8 mouse cellular contexts compared by ENCODE assay signal in the genomic region with DNA sequence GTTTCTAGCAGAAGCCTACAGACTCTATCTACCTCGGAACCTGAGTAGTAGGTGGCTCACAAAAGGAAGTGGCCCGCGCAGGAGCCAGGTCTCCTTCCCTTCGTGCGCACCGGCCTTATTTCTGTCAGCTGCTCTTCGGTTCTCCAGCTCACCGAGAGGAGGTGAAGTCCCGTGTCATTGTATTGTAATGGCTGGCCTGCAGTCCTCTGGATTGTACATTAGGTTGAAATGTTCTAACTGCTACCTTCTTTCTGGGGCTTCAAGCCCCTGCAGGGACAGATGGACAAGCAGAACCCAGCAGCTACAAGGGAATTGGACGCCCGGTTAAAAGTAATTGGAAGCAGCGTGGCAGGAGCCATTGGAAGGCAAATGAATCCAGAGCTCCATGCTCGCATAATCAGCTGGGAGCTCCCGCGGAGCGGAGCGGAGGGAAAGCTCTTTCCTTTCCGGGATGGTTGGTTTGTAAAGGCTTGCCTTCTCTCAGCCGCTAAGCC.
DNase-seq lines count a peak whose midpoint lies in the region; ATAC-seq and TF ChIP-seq lines count a peak whose summit lies in the region.

No protein-coding gene starts in this region.

- H3K27ac ChIP-seq in cerebellum, adult 2 months (ENCODE audit: insufficient read depth, low read length) = no peak overlapping the region
- peak overlapping the region; percentile 42; the same call in 1 of the 2 replicates for H3K27ac ChIP-seq in midbrain, embryonic 14.5 days (replicated peaks; ENCODE audit: low read depth, low read length)

- H3K27me3 ChIP-seq in cerebellum, adult 2 months (ENCODE audit: control insufficient read depth, insufficient read depth, low read length) = no peaks in the 10 kb centered on the region
- H3K27me3 ChIP-seq in midbrain, embryonic 14.5 days (ENCODE audit: control insufficient read depth, insufficient read depth, low read length) = 0 out of 2 replicates have a peak, but pooled peaks cover 6% of the 10 kb centered on the region

- TF ChIP-seq CTCF in cerebellum, adult 2 months (IDR thresholded peaks at IDR 0.05; ENCODE audit: borderline replicate concordance, insufficient read depth, low read depth, low read length) = no peak

- no peak overlapping the region; the same call in 1 of the 2 replicates for H3K9ac ChIP-seq in midbrain, embryonic 14.5 days (replicated peaks; ENCODE audit: low read length)

- 0 out of 2 replicates have a peak, but pooled peaks cover 4% of the 10 kb centered on the region for H3K4me1 ChIP-seq in cerebellum, adult 2 months (ENCODE audit: control insufficient read depth, insufficient read depth, low read length)
- peaks cover 5% of the 10 kb centered on the region; the same call in 1 of the 2 replicates for H3K4me1 ChIP-seq in midbrain, embryonic 14.5 days (ENCODE audit: control insufficient read depth, insufficient read depth, low read length)

- H3K4me2 ChIP-seq in midbrain, embryonic 14.5 days (ENCODE audit: low read length) = peak overlapping the region; percentile 55

- no peaks in the 10 kb centered on the region for H3K36me3 ChIP-seq in midbrain, embryonic 14.5 days (ENCODE audit: control insufficient read depth, insufficient read depth, low read length)

- no peak for ATAC-seq in midbrain, embryonic 14.5 days (ENCODE audit: low FRiP score, low TSS enrichment)

- H3K4me3 ChIP-seq in cerebellum, adult 2 months (replicated peaks; ENCODE audit: insufficient read depth, low read depth, low read length) = peak overlapping the region; percentile 32
- peak overlapping the region; percentile 16 for H3K4me3 ChIP-seq in midbrain, embryonic 14.5 days (replicated peaks; ENCODE audit: low read depth, low read length)

- peak; percentile 48 to 50 for DNase-seq in layer of hippocampus, postnatal 14 days (ENCODE audit: low spot score in 2 of 2)
- no peak for DNase-seq in layer of hippocampus, adult 11-12 months (ENCODE audit: low spot score)
- DNase-seq in cerebellum, adult 2 months = peak; percentile 57 to 58
- peak; percentile 48 for DNase-seq in forelimb bud, embryonic 11.5 days (ENCODE audit: low read depth, low spot score)
- DNase-seq in kidney, adult 18-20 months = peak; percentile 38
- peak; percentile 85 for DNase-seq in midbrain, embryonic 14.5 days
- DNase-seq in yolk sac, embryonic 10.5 days (ENCODE audit: low spot score) = no peak
- no peak for DNase-seq in gastrocnemius, postnatal 25 days

- whole genome bisulfite sequencing in cerebellum, adult 2 months = 16% methylated on average over 19 of the region's 19 CpGs
- 1% methylated on average over 19 of the region's 19 CpGs for WGBS in midbrain, embryonic 14.5 days

- TF ChIP-seq POLR2A in cerebellum, adult 2 months (IDR thresholded peaks at IDR 0.05; ENCODE audit: borderline replicate concordance, insufficient read depth, low read length) = no peak

- no peaks in the 10 kb centered on the region for H3K9me3 ChIP-seq in midbrain, embryonic 14.5 days (ENCODE audit: control insufficient read depth, low read length)

Comparison
In these comparisons a context has a peak if more than half of its experiments do, and no peak if none do; other contexts are left out.
1. DNase-seq: peak in layer of hippocampus, postnatal 14 days (2 of 2), cerebellum, adult 2 months (2 of 2), forelimb bud, embryonic 11.5 days (single experiment), kidney, adult 18-20 months (single experiment) and midbrain, embryonic 14.5 days (single experiment); none in layer of hippocampus, adult 11-12 months (single experiment), yolk sac, embryonic 10.5 days (single experiment) and gastrocnemius, postnatal 25 days (single experiment).